Mouse (Mus musculus) testis, adult 2 months (tissue): Measurements from ENCODE around the gene Mavs.

Experiments used
- CTCF ChIP-seq: fragments of 200-500 bp; IDR thresholded peaks from 2 replicates; pipeline ENCODE4 v1.5.1; 2012; ENCODE audit warnings: low read depth, mild to moderate bottlenecking, inconsistent platforms, low read length, moderate library complexity; ENCODE audit not compliant: control insufficient read depth, insufficient read depth, insufficient replicate concordance
- POLR2A ChIP-seq: fragments of 200-500 bp; IDR thresholded peaks from 2 replicates; pipeline ENCODE4 v1.6.1; 2012; ENCODE audit warnings: low read depth, mild to moderate bottlenecking, inconsistent platforms, low read length, moderate library complexity; ENCODE audit not compliant: control insufficient read depth

GRCm38 (mm10) chr2:131223569-131223968 lies 10.3 kb upstream of the Mavs start:
- TF ChIP-seq POLR2A (no peak), CTCF (no peak)
